Mouse (Mus musculus): ENCODE measurements around the gene Cntnap2.

DNA sequence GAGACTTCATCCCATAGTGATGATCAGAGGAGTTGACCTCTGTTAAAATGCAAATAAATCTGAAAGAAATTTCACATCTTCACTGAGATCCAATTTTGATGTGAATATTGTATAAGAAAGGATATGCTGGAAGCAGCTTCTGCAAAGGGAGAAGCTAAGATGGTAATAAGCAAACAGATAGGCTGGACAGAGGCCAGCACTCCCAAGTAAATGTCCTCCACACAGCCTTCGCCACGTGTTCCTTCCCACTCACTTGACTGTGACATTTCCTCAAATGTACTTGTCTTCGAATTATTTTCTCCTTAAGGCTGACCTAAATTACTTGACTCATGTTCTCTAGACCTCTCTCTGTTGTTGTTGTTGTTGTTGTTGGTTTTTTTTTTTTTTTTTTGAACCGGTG lies 981.5 kb downstream of the Cntnap2 start:
- TF ChIP-seq POLR2A (IDR thresholded peaks at IDR 0.05; ENCODE audit: low read depth, low read length) (no peak), CTCF (conservative IDR thresholded peaks at IDR 0.05 in 1 of 2, IDR thresholded peaks at IDR 0.05 in 1 of 2; ENCODE audit: low read depth in 2 of 2, low read length in 2 of 2) (no peak), RAD21 (IDR thresholded peaks at IDR 0.05; ENCODE audit: low read depth, low read length) (no peak)
